Mouse (Mus musculus) limb, embryonic 12.5 days (tissue): ENCODE results near the gene Kcnj16. TPM values are rescaled to one million over a fixed set of nuclear protein-coding genes. Genes with fewer than 3 reads are reported as not detected.

Source experiments
- ATAC-seq: fragments of 200-750 bp; cut with Nextera tagmentation; 2 replicates; pipeline ENCODE4 v1.8.0; 2017; ENCODE audit warnings: low read depth, moderate TSS enrichment; ENCODE audit not compliant: insufficient number of reproducible peaks, insufficient read depth, low FRiP score, low TSS enrichment
- H3K27ac ChIP-seq: fragments of 300-500 bp; sonication (generic); 2 replicates; pipeline ENCODE4 v1.5.1; 2016; ENCODE audit warnings: mild to moderate bottlenecking, moderate library complexity
- H3K27me3 ChIP-seq: fragments of 300-500 bp; sonication (generic); 2 replicates; pipeline ENCODE4 v1.6.1; 2016; ENCODE audit warnings: mild to moderate bottlenecking, moderate library complexity
- H3K36me3 ChIP-seq: fragments of 300-500 bp; sonication (generic); 2 replicates; pipeline ENCODE4 v1.6.1; 2016; ENCODE audit warnings: mild to moderate bottlenecking, moderate library complexity
- H3K4me1 ChIP-seq: fragments of 300-500 bp; sonication (generic); replicated peaks from 2 replicates; pipeline ENCODE4 v1.6.1; 2016
- H3K4me2 ChIP-seq: fragments of 300-500 bp; sonication (generic); 2 replicates; pipeline ENCODE4 v1.6.1; 2016; ENCODE audit warnings: mild to moderate bottlenecking, moderate library complexity
- H3K4me3 ChIP-seq: fragments of 300-500 bp; sonication (generic); replicated peaks from 2 replicates; pipeline ENCODE4 v1.5.1; 2016; ENCODE audit warnings: mild to moderate bottlenecking
- H3K9ac ChIP-seq: fragments of 300-500 bp; sonication (generic); replicated peaks from 2 replicates; pipeline ENCODE4 v1.6.1; 2016; ENCODE audit warnings: mild to moderate bottlenecking, moderate library complexity
- H3K9me3 ChIP-seq: fragments of 300-500 bp; sonication (generic); 2 replicates; pipeline ENCODE4 v1.6.1; 2016; ENCODE audit warnings: mild to moderate bottlenecking, moderate library complexity
- WGBS: fragments of 180-500 bp; shearing (Covaris S2); methylation state at CpG from one replicate; pipeline ENCODE4 v1.1.7; 2016; 5-methylcytosine and 5-hydroxymethylcytosine counted together
- polyA plus RNA-seq: library from polyadenylated mRNA; unstranded; fragments of >200 nt; fragmentation: Nextera tagmentation; extraction: Ambion mirVana; gene quantifications from 2 replicates; pipeline ENCODE4 v1.2.1, GENCODE M21; 2016

Gene Kcnj16
- polyA plus RNA-seq, 1 experiment from 2014 or later, result not detected

DNA sequence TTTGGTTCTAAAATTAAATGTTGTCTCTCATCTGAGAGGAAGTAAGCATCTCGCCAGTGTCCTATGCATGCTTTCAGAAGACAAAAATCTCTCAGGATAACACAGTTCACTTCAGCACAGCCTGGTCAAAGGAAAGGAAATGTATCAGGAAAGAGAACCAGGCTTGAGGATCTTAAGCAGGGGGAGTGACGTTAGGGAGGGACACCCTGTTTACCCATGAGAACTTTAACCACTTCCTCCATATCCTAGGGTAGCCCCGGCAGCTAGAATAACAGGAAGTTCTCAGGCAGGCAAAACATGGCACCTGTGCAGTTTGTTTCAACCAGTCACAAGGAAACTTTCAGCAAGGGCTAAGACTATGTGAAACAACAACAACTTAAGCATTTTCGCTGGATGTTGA is 25.8 kb downstream of the Kcnj16 start:
- Histone ChIP-seq H3K4me1 (no peaks in the 10 kb centered on the region), H3K9me3 (no peaks in the 10 kb centered on the region), H3K4me3 (no peak overlapping the region), H3K27me3 (no peaks in the 10 kb centered on the region), H3K4me2 (no peak overlapping the region), H3K27ac (no peak overlapping the region), H3K9ac (no peak overlapping the region), H3K36me3 (no peaks in the 10 kb centered on the region)
- ATAC-seq, result no peak
- whole genome bisulfite sequencing, result 63% methylated on average over 4 of the region's 4 CpGs

DNA sequence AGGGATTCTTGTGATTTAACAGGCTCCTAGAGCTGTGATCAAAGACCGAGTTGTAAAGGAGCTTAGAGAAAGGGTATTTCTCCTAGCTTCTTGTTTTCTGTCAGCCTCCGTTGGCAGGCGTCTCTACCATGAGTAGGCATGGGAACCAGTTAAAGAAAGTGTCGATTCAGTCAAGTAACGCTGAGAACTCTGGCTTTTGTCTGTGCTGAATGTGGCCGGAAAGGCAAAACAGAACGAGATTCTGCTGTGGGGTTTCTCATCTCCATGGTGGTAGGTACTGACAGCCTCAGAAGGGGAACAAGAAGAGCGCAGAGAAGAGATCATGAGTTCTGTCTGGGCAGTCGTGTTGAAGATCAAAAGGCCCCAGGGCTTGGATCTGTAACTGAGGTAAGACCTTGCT is 29.4 kb downstream of the Kcnj16 start:
- Histone ChIP-seq H3K9ac (no peak overlapping the region), H3K36me3 (no peaks in the 10 kb centered on the region), H3K4me2 (no peak overlapping the region), H3K4me3 (no peak overlapping the region), H3K27ac (no peak overlapping the region), H3K4me1 (no peaks in the 10 kb centered on the region), H3K9me3 (no peaks in the 10 kb centered on the region), H3K27me3 (no peaks in the 10 kb centered on the region)
- no peak for ATAC-seq
- WGBS, result 65% methylated on average over 9 of the region's 9 CpGs

DNA sequence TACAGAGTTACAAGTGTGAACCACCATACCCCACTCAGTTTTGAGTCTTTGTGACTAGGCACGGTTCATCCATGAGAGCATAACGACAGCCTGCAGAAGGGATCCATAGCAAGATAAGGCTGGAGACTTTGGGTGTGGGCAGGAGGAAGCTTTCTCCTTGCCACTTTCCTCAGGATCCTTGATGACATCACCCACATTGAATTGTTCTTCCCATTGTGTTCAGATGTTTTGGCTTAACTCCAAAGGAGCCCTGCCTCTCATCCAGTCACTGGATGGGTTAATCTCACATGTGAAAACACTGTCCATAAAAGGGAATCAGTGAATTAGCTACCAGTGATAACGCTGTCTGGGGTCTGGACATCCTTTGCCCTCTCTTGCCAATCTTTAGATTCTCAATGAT is 37.3 kb downstream of the Kcnj16 start:
- H3K9me3 ChIP-seq, result no peaks in the 10 kb centered on the region
- H3K4me3 ChIP-seq, result no peak overlapping the region
- no peak overlapping the region for H3K4me2 ChIP-seq
- H3K36me3 ChIP-seq, result no peaks in the 10 kb centered on the region
- H3K4me1 ChIP-seq, result no peaks in the 10 kb centered on the region
- H3K27ac ChIP-seq, result no peak overlapping the region
- H3K9ac ChIP-seq, result no peak overlapping the region
- no peak for ATAC-seq
- WGBS, result 85% methylated on average over 3 of the region's 3 CpGs
- no peaks in the 10 kb centered on the region for H3K27me3 ChIP-seq

DNA sequence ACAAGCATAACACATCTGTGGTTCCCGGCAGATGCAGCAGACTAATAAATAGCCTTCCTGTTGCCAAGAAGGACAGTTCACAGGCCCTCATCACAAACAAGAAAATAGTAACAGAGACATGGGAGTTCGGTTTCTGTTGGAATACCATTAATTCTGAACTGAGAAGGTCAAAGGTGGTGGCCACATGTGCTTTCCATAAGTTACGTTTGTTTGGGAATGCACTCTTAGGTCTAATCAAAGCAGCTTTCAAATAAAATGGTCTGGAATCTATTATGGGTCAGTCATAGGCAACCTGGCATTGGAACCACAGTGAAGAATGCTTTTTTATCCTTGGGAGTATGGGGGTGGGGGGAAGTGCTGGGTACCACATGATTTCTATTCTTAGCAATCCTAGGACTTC is 41.6 kb downstream of the Kcnj16 start:
- Histone ChIP-seq H3K27ac (no peak overlapping the region), H3K27me3 (no peaks in the 10 kb centered on the region), H3K4me3 (no peak overlapping the region), H3K4me1 (no peaks in the 10 kb centered on the region), H3K9ac (no peak overlapping the region), H3K9me3 (no peaks in the 10 kb centered on the region), H3K36me3 (no peaks in the 10 kb centered on the region), H3K4me2 (no peak overlapping the region)
- WGBS, result 22% methylated on average over 3 of the region's 3 CpGs
- no peak for ATAC-seq

DNA sequence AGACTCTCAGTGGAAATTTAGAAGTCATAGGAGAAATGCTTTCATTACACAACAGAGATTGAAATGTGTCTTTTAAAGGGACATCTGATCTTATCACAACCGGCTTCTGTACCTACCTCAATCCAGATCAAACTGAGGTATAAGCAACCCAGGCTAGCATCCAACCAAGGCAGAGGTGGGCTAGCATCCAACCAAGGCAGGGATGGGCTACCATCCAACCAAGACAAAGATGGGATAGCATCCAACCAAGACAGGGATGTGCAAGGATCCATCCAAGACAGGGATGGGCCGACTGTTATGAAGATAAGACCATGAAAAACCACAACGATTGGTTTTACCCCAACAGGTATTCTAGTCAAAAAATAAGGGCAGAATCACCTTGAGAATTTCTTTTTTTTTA is 48.4 kb downstream of the Kcnj16 start:
- 94% methylated on average over 3 of the region's 3 CpGs for WGBS
- ATAC-seq, result no peak
- Histone ChIP-seq H3K4me2 (no peak overlapping the region), H3K9ac (no peak overlapping the region), H3K9me3 (no peaks in the 10 kb centered on the region), H3K36me3 (no peaks in the 10 kb centered on the region), H3K27ac (no peak overlapping the region), H3K4me1 (no peaks in the 10 kb centered on the region), H3K27me3 (no peaks in the 10 kb centered on the region), H3K4me3 (no peak overlapping the region)

DNA sequence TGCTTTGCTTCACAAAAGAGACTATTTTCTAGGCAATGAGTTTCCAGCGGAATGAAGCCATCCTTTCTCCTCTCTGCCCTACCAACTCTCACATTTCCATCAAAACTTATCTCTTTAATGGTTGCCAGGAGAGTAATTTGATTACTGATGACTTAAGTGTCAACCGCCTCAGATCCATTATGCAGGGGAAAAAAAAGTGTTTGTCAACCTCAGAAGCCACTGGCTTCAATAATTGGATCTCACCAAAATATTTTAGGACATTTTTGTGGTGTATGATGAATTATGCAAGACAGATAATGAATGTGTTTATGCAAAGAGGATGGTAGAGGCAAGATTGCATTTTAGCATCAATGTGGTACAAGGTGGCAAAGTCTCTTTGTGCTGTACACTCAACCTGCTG is 52.4 kb downstream of the Kcnj16 start:
- H3K36me3 ChIP-seq, result no peaks in the 10 kb centered on the region
- H3K4me1 ChIP-seq, result no peaks in the 10 kb centered on the region; the same call in 1 of the 2 replicates
- H3K27me3 ChIP-seq, result no peaks in the 10 kb centered on the region
- no peak overlapping the region for H3K4me3 ChIP-seq
- WGBS, result 61% methylated on average over 2 of the region's 2 CpGs
- ATAC-seq, result no peak
- H3K4me2 ChIP-seq, result no peak overlapping the region
- no peak overlapping the region for H3K27ac ChIP-seq
- no peaks in the 10 kb centered on the region for H3K9me3 ChIP-seq
- no peak overlapping the region for H3K9ac ChIP-seq

DNA sequence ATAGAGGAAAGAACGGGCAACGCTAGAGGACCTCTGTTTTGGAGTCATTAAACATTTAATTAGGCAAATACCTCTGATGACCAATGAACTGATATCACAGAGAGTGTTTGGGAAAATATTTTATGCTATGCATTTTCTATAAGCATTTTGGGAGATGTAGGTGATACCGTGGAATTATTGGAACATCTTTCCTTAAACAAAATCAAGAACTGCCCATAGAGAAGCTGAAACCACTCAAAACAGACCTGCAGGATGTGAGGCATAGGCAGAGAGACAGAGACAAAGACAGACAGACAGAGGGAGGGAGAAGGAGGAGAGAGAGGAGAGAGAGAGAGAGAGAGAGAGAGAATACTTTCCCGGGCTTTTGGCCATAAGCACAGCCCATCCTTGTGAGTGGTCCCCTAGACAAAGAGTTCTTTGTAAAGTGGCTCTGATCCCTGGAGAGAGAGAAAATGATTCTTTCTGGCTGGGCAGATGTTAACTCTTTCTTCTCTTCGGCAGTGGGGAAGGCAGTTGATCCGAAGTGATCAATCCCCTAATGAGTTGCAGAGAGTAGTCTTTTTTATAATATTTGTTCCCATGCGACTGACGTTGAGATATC is 54.9 kb downstream of the Kcnj16 start:
- Histone ChIP-seq H3K4me1 (no peaks in the 10 kb centered on the region; the same call in 1 of the 2 replicates), H3K9ac (no peak overlapping the region), H3K27me3 (no peaks in the 10 kb centered on the region), H3K9me3 (no peaks in the 10 kb centered on the region), H3K27ac (no peak overlapping the region), H3K4me2 (no peak overlapping the region), H3K4me3 (no peak overlapping the region), H3K36me3 (no peaks in the 10 kb centered on the region)
- no peak for ATAC-seq
- 64% methylated on average over 8 of the region's 8 CpGs for WGBS

DNA sequence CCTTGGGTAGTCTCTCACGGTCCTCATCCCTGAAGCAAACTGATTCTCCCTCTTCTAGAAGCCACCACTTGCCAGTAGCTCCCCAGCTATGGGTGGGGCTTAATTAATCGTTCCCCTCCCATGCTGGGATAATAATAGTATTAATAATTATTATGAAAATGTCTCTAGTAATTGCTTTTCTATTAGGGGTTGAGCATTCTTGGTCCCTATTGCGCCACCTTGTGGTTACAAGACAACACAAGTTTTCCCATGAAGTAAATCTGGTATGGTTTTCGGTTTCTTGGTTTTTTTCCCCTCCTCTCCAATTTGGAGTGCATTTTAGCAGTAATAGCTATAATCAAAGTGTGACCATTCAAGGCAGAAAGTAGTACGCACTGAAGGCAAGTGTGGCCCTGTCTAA is 74.3 kb downstream of the Kcnj16 start:
- ATAC-seq, result no peak
- no peaks in the 10 kb centered on the region for H3K9me3 ChIP-seq

DNA sequence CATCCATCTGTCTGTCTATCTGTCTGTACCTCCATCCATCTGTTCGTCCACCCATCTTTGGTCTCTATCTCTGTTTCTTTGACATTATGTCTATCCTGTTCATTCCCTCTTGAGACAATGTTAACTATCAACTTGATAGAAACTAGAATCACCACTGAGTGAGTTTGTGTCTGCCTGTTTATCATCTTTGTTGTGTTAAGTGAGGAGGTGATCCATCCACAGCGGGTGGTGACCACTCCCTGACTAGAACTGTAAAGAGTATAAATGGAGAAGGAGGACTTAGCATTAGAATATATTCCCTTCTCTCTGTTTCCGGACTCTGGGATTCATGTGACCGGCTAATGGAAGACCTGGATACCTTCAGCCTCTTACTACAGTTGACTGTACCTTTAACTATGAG is 75.5 kb downstream of the Kcnj16 start:
- Histone ChIP-seq H3K9ac (no peak overlapping the region), H3K36me3 (no peaks in the 10 kb centered on the region), H3K27me3 (no peaks in the 10 kb centered on the region), H3K27ac (no peak overlapping the region), H3K4me1 (no peaks in the 10 kb centered on the region), H3K4me3 (no peak overlapping the region), H3K4me2 (no peak overlapping the region), H3K9me3 (no peaks in the 10 kb centered on the region)
- 86% methylated on average over 4 of the region's 4 CpGs for WGBS
- ATAC-seq, result no peak

More for the DNA sequence above, 74.3 kb downstream of the Kcnj16 start:
- H3K27me3 ChIP-seq, result no peaks in the 10 kb centered on the region
- H3K9ac ChIP-seq, result no peak overlapping the region
- no peaks in the 10 kb centered on the region for H3K36me3 ChIP-seq
- 43% methylated on average over 5 of the region's 5 CpGs for WGBS
- H3K4me3 ChIP-seq, result no peak overlapping the region
- no peak overlapping the region for H3K27ac ChIP-seq
- H3K4me1 ChIP-seq, result no peaks in the 10 kb centered on the region
- no peak overlapping the region for H3K4me2 ChIP-seq

DNA sequence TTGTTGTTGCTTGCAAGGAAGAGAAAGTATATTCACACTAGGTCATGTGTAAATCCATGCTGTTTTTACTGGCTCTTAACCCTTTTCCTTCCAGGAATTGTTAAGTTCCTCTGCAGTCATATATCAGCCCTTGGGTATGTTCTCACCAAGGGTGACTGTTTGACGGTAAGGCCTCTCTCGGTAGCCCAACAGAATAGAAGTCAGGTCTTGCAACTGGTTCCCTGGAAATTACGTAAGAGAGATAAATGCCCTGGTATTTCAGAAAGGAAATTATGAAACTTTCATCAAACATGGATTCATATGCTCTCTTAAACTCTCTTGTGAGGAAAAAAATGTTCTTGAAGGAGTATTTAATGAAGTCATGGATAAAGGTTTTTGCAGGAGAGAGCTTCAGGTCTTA is 86.4 kb downstream of the Kcnj16 start:
- no peak overlapping the region for H3K27ac ChIP-seq
- 80% methylated on average over 3 of the region's 3 CpGs for WGBS
- no peak overlapping the region for H3K9ac ChIP-seq
- H3K27me3 ChIP-seq, result no peaks in the 10 kb centered on the region
- H3K4me2 ChIP-seq, result no peak overlapping the region
- no peaks in the 10 kb centered on the region for H3K36me3 ChIP-seq
- no peak overlapping the region for H3K4me3 ChIP-seq
- no peaks in the 10 kb centered on the region for H3K9me3 ChIP-seq
- ATAC-seq, result no peak
- H3K4me1 ChIP-seq, result no peaks in the 10 kb centered on the region; the same call in 1 of the 2 replicates

DNA sequence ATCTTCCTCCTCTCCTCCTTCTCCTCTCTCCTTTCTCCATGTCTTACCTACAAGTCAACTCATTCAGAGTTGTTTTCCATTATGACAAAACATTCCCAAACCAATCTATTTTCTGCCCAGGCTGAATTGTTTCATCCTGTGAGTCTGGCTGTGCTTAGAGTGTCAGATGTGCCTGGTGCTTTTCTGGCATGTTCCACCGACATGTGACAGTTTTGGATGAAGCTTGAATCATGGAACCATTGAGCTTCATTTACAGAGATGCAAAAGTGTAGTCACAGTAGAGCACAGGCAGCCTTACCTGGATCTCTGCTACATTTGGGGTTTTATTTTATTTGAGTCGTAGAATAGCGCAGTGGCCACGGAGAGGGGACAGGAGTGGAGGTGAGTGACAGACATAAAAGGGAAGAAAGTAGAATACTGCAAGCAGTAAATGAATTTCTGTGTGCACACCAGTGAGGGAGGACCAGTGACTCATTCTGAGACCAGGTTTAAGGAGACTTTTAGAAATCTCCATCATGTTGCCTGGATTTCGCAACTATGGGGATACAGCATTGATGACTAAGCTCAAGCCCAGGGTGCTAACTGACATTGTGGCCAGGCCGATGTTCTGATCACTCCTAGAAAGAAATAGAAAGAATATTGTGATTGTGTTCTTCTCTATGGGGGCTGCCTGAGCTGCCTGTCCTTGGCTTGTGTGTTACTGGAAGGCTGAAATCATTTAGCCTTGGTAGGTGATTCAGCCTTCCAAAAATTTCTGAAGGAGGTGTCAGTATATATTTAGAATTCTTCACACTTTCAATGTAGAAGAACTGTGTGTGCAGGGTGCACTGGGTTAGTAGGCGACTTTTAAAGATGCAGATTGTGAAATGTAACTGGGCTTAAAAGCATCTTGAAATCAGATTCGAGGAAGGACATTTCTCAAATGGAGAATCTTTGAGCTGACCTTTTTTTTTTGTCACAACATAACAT is 87.3 kb downstream of the Kcnj16 start:
- H3K36me3 ChIP-seq, result no peaks in the 10 kb centered on the region
- no peak overlapping the region for H3K27ac ChIP-seq
- no peaks in the 10 kb centered on the region for H3K9me3 ChIP-seq
- no peaks in the 10 kb centered on the region; the same call in 1 of the 2 replicates for H3K27me3 ChIP-seq
- no peak overlapping the region for H3K4me2 ChIP-seq
- ATAC-seq, result no peak
- H3K9ac ChIP-seq, result no peak overlapping the region
- 87% methylated on average over 8 of the region's 8 CpGs for WGBS
- H3K4me1 ChIP-seq, result no peaks in the 10 kb centered on the region; the same call in 1 of the 2 replicates
- H3K4me3 ChIP-seq, result no peak overlapping the region
